Mouse (Mus musculus): ENCODE data around the gene Prr23a2. TPM values are rescaled to one million over a fixed set of nuclear protein-coding genes. Genes with fewer than 3 reads are reported as not detected.
"Not testable (repeated sequence)": the region's sequence is repeated elsewhere in the genome, so short reads cannot be mapped to it uniquely, and the experiment has no call there.

The Prr23a2 gene
- polyA plus RNA-seq (2016; fragmentation: Nextera tagmentation; extraction: Ambion mirVana) = not detected in 2 replicates

DNA sequence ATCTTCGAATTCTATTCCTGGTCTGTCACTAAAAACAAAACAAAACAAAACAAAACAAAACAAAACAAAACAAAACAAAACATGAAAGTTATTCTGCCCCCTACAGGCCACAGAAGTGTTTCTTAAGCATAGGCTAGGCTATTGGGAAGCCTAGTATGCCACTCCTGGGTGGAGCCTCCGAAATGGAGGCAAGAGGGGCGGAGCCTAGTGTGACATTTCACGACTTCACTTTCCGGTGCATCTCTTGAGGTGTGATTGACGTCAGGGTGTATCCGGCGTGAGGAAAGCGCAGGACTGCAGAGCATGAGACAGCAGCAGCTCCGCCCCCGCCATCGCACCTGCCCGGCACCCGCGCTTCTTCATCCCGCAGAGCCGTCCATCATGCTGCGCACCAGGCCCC, at the start of gene Prr23a2:
TSS of gene Prr23a2 (plus strand) at position 285 of the 400 bp plus-strand sequence.
- Histone ChIP-seq H3K4me3 (no peak within 1 kb of the TSS), H3K9me3 (replicated peaks) (no peaks in the 10 kb centered on the region), H3K27ac (no peak within 1 kb of the TSS), H3K36me3 (no peaks in the 10 kb centered on the region), H3K4me1 (no peaks in the 10 kb centered on the region), H3K27me3 (ENCODE audit: low read depth, poor library complexity, severe bottlenecking) (no peaks in the 10 kb centered on the region)
- WGBS = 70% methylated on average over 18 of the region's 18 CpGs
- no peak for DNase-seq (ENCODE audit: low spot score)

DNA sequence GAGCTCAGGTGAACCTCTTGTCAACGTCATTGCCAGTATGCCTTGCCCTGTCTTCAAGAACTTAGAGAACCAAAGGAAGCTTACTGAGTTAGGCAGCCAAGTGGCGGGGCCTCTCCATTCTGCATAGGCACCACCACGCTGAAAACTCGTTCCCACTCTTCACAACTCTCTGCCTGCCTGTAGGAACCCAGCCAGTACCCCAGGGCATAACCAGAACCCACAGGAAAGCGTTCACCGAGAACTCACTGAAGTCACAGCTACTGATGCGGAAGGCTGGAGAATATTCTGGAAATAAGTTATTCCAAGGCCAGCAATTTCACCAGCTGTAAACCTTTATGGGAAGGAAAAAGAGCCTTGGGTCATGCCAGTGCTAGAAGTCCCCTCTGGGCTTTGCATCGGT, 48.7 kb upstream of the Prr23a2 start:
- Histone ChIP-seq H3K4me1 (peaks cover 4% of the 10 kb centered on the region; the same call in 1 of the 2 replicates), H3K4me3 (no peak overlapping the region), H3K27me3 (ENCODE audit: low read depth, poor library complexity, severe bottlenecking) (no peaks in the 10 kb centered on the region), H3K9me3 (replicated peaks) (no peaks in the 10 kb centered on the region), H3K27ac (no peak overlapping the region), H3K36me3 (no peaks in the 10 kb centered on the region)
- 83% methylated on average over 8 of the region's 8 CpGs for WGBS
- no peak for DNase-seq (ENCODE audit: low spot score)

DNA sequence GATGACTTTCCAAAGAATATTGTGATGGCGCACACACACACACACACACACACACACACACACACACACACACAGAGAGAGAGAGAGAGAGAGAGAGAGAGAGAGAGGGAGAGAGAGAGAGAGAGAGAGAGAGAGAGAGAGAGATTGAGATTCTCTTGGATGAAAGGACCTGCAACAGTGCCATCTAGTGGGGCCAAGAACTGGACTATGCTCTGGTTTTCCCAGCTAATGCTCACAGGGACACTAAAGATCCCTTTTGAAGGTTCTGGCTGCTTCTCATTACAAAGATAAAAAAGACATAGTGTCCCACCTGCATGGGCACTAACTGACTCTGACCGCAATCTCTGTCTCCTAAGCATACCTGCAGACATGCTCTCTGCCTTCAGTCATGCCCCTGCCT, 46.8 kb upstream of the Prr23a2 start:
- peak; percentile 60 for DNase-seq (ENCODE audit: low spot score)

DNA sequence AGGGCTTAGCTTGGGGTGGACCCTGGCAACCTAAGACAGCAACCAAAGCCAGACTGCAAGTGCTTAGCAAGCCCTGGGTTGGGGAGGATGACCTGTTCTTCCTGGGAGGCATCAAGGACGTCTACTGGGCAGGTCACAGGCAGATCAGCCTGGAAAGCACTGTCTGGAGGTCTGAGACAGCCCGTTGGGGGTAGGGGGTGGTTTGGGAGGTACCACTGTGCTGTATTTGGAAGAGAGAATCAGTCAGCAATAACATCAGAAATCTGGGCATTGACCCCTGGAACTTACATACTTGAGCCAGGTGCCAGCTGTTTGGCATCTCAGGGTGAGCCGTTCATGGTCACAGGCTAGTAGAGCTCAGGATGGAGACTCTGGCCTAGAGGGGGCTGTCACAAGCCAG, 40.2 kb upstream of the Prr23a2 start:
- DNase-seq (ENCODE audit: low spot score) = no peak
- WGBS = 83% methylated on average over 3 of the region's 3 CpGs
- no peaks in the 10 kb centered on the region for H3K36me3 ChIP-seq
- no peaks in the 10 kb centered on the region for H3K9me3 ChIP-seq (replicated peaks)
- H3K27ac ChIP-seq = no peak overlapping the region
- H3K4me3 ChIP-seq = no peak overlapping the region
- no peaks in the 10 kb centered on the region for H3K4me1 ChIP-seq
- no peaks in the 10 kb centered on the region for H3K27me3 ChIP-seq (ENCODE audit: low read depth, poor library complexity, severe bottlenecking)

More for the DNA sequence above, 46.8 kb upstream of the Prr23a2 start:
- WGBS = 64% methylated on average over 2 of the region's 2 CpGs
- H3K27ac ChIP-seq; H3K36me3 ChIP-seq; H3K4me3 ChIP-seq; H3K27me3 ChIP-seq (ENCODE audit: low read depth, poor library complexity, severe bottlenecking); H3K4me1 ChIP-seq; H3K9me3 ChIP-seq (replicated peaks): not testable (repeated sequence)

DNA sequence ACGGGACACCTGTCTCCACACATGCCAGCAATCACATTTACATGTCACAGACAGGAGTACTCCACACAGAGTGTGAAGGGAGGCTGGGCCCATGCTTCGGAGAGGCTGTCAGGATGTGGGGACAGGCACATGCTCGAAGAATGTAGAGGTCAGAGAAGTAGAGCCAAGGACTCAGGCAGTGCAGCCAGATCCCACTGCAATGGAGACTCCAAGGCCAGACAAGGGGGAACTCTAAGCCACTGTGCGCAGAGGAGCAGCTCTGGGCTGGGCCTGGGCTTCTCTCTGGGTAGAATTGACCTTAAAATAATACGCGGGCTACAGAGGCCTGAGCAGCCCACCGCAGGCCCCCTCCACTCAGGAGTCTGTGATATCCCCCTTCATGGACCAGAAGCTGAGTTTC, 38.7 kb upstream of the Prr23a2 start:
- WGBS = 92% methylated on average over 7 of the region's 7 CpGs
- no peak overlapping the region for H3K27ac ChIP-seq
- no peaks in the 10 kb centered on the region for H3K36me3 ChIP-seq
- H3K9me3 ChIP-seq (replicated peaks) = no peaks in the 10 kb centered on the region
- H3K4me3 ChIP-seq = no peak overlapping the region
- no peaks in the 10 kb centered on the region for H3K27me3 ChIP-seq (ENCODE audit: low read depth, poor library complexity, severe bottlenecking)
- no peaks in the 10 kb centered on the region for H3K4me1 ChIP-seq
- DNase-seq (ENCODE audit: low spot score) = peak; percentile 23

DNA sequence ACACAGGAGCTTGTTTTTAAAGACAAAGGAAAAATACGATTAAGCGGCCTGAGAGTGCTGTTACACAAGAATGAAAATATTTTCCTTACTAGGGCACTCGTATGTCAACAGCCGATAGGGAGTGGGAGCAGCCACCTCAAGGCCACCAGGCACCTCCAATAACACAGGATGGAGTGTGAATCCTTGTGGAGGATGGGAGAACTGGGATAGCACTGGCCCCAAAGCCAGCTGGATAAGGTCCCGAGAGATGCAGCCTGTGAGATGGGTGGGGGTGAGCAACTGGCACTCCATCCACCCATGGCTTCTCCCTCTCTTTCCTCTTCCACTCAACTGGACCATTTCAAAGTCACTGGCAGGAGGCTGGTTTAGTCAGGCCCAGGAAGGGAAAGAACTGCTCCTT, 37.3 kb upstream of the Prr23a2 start:
- Histone ChIP-seq H3K9me3 (replicated peaks) (no peaks in the 10 kb centered on the region), H3K4me1 (no peaks in the 10 kb centered on the region), H3K27ac (no peak overlapping the region), H3K36me3 (no peaks in the 10 kb centered on the region), H3K27me3 (ENCODE audit: low read depth, poor library complexity, severe bottlenecking) (no peaks in the 10 kb centered on the region), H3K4me3 (no peak overlapping the region)
- peak; percentile 19 for DNase-seq (ENCODE audit: low spot score)
- WGBS = 89% methylated on average over 5 of the region's 5 CpGs

DNA sequence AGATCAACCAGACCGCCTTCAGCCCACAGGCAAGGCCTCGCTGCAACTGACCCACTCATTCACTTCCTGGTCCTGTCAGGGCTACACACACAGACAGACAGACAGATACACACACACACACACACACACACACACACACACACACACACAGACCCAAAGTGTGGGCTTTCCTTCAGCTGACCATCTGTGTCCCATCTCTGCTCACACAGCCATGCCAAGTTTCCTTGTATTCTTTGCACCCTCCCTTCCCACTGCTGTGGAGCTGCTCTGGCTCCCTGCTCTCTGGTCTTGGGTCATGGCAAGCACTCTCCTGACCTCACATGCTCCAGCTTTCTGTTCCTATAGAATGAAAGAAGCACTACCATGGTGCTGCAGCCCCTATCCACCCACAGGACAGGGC, 36.8 kb upstream of the Prr23a2 start:
- 79% methylated on average over 2 of the region's 2 CpGs for WGBS
- DNase-seq (ENCODE audit: low spot score) = peak; percentile 21
- no peak overlapping the region for H3K27ac ChIP-seq

DNA sequence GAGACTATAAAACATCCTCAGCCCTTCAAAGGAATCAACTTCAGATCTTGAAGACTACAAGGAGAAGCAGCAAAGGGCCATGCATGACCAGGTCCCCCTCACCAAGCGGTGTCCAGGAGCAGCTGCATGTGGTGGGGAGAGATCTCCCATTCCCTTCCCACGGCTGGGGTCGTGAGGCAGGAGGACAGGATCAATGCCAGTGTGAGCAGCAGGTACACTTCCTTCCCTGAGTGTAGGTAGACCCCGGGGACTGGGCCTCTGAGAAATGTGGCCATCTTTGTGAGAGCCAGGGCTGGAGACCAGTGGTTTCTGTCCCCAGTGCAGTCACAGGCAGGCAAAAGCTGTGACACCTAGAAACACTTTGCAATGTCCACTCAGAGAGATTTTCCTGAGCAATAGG, 35.8 kb upstream of the Prr23a2 start:
- Histone ChIP-seq H3K27ac (no peak overlapping the region), H3K9me3 (replicated peaks) (no peaks in the 10 kb centered on the region), H3K4me1 (no peaks in the 10 kb centered on the region), H3K4me3 (no peak overlapping the region), H3K27me3 (ENCODE audit: low read depth, poor library complexity, severe bottlenecking) (no peaks in the 10 kb centered on the region), H3K36me3 (no peaks in the 10 kb centered on the region)
- WGBS = 93% methylated on average over 4 of the region's 4 CpGs
- DNase-seq (ENCODE audit: low spot score) = no peak

More for the DNA sequence above, 36.8 kb upstream of the Prr23a2 start:
- no peaks in the 10 kb centered on the region for H3K4me1 ChIP-seq
- no peaks in the 10 kb centered on the region for H3K9me3 ChIP-seq (replicated peaks)
- H3K4me3 ChIP-seq = no peak overlapping the region
- H3K36me3 ChIP-seq = no peaks in the 10 kb centered on the region
- no peaks in the 10 kb centered on the region for H3K27me3 ChIP-seq (ENCODE audit: low read depth, poor library complexity, severe bottlenecking)

DNA sequence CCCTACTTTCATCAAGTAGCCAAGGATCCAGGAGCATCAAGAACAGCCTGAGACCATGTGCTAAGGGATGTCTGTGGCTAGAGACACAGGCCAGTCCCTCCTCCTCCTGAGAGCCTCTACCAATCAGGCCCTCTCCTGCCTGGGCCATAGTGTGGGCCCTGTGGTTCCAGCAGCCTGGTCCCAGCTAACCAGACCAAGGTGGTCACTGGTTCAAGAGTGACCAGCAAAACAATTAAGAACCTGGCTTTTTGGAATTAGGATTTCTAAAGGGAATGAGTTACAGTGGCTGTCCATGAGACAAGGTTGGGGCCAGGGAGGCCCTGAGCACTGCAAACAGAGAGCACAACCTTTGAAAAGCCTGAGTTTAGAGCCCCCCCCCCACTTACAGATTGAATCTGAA, 35.2 kb upstream of the Prr23a2 start:
- no peaks in the 10 kb centered on the region for H3K4me1 ChIP-seq
- H3K36me3 ChIP-seq = no peaks in the 10 kb centered on the region
- H3K27ac ChIP-seq = no peak overlapping the region
- H3K27me3 ChIP-seq (ENCODE audit: low read depth, poor library complexity, severe bottlenecking) = no peaks in the 10 kb centered on the region
- DNase-seq (ENCODE audit: low spot score) = no peak
- H3K9me3 ChIP-seq (replicated peaks) = no peaks in the 10 kb centered on the region
- H3K4me3 ChIP-seq = no peak overlapping the region

GRCm38 (mm10) chr9:98823805-98824204, 32.5 kb upstream of the Prr23a2 start:
- no peaks in the 10 kb centered on the region for H3K9me3 ChIP-seq (replicated peaks)
- no peaks in the 10 kb centered on the region for H3K36me3 ChIP-seq
- H3K27ac ChIP-seq = no peak overlapping the region
- no peaks in the 10 kb centered on the region for H3K4me1 ChIP-seq
- H3K4me3 ChIP-seq = no peak overlapping the region
- H3K27me3 ChIP-seq (ENCODE audit: low read depth, poor library complexity, severe bottlenecking) = no peaks in the 10 kb centered on the region
- no peak for DNase-seq (ENCODE audit: low spot score)
- WGBS = 88% methylated on average over 7 of the region's 7 CpGs

- peaks cover 8% of the 10 kb centered on the region for H3K4me1 ChIP-seq
- no peaks in the 10 kb centered on the region for H3K27me3 ChIP-seq (ENCODE audit: low read depth, poor library complexity, severe bottlenecking)
- H3K27ac ChIP-seq = no peak overlapping the region
- H3K36me3 ChIP-seq = no peaks in the 10 kb centered on the region
- no peak overlapping the region for H3K4me3 ChIP-seq
- no peaks in the 10 kb centered on the region for H3K9me3 ChIP-seq (replicated peaks)
- no peak for DNase-seq (ENCODE audit: low spot score)
- 41% methylated on average over 5 of the region's 5 CpGs for WGBS
Observed at GRCm38 (mm10) chr9:98829508-98829907, 26.8 kb upstream of the Prr23a2 start.

DNA sequence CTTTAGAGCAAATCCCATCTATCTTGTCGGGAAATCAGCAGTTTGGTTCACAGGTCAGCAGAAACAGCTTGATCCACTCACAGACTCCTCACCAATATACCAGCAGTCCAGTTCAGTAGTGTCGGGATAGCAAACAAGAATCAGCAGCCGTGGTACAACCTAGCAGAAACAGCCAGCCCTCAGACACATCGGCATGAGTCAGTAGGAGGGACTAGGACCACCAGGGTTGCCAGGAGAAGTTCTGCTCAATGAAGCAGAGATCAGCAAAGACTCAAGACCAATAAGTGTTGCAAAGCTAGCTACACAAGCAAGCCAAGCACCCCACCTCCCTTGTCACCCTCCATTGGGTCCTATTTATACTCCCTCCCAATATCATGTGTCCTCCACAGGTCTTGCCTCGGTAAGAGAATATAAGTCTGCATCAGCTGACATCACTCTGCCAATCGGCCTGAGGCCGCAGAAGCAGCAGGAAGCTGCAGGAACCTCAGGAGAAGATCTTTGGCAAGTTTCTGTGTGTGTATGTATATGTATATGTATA, 18.7 kb upstream of the Prr23a2 start:
- Histone ChIP-seq H3K27me3 (ENCODE audit: low read depth, poor library complexity, severe bottlenecking) (peaks cover 7% of the 10 kb centered on the region), H3K4me1 (peaks cover 9% of the 10 kb centered on the region; the same call in 1 of the 2 replicates), H3K4me3 (no peak overlapping the region), H3K9me3 (replicated peaks) (no peaks in the 10 kb centered on the region), H3K36me3 (no peaks in the 10 kb centered on the region), H3K27ac (no peak overlapping the region)
- 88% methylated on average over 7 of the region's 7 CpGs for WGBS
- no peak for DNase-seq (ENCODE audit: low spot score)

- WGBS = 57% methylated on average over 22 of the region's 22 CpGs
- no peak for DNase-seq (ENCODE audit: low spot score)
- H3K4me3 ChIP-seq = peak within 1 kb of the TSS; percentile 30
- H3K4me1 ChIP-seq = peaks cover 9% of the 10 kb centered on the region; the same call in 1 of the 2 replicates
- no peak within 1 kb of the TSS for H3K27ac ChIP-seq
- H3K9me3 ChIP-seq (replicated peaks) = no peaks in the 10 kb centered on the region
- no peaks in the 10 kb centered on the region for H3K36me3 ChIP-seq
- H3K27me3 ChIP-seq (ENCODE audit: low read depth, poor library complexity, severe bottlenecking) = peaks cover 13% of the 10 kb centered on the region
Observed at GRCm38 (mm10) chr9:98842117-98842516, 14.2 kb upstream of the Prr23a2 start, which contains the start of gene Prr23a1. Gene Prr23a1 (plus strand): TSS chr9:98842503.

- WGBS = 75% methylated on average over 3 of the region's 3 CpGs
- no peak for DNase-seq (ENCODE audit: low spot score)
- Histone ChIP-seq H3K4me3 (no peak overlapping the region), H3K9me3 (replicated peaks) (no peaks in the 10 kb centered on the region), H3K27me3 (ENCODE audit: low read depth, poor library complexity, severe bottlenecking) (peaks cover 14% of the 10 kb centered on the region), H3K36me3 (no peaks in the 10 kb centered on the region), H3K27ac (no peak overlapping the region), H3K4me1 (no peaks in the 10 kb centered on the region)
Observed at GRCm38 (mm10) chr9:98863463-98863862, 7.2 kb downstream of the Prr23a2 start.
